In the genomic region with DNA sequence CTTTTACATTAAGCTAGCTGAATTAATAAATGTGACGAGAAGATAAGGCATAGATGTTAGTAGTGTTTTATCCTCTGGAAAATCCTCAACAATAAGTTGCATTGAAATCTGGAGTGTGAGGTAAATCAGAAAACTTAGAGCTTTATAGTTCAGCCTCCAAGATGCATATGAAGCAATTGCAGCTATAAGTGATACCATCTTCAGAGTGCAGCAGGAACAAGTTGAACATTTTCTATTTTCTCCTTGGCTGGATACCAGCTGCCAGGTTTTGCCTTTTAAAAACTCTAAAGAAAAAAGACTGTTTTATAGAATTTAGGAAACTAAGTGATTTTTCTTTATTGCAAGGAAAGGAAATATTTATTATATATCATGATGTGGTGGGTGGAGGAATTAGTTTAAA, we compare ENCODE assay signal across 24 mouse cellular contexts.
DNase-seq lines count a peak whose midpoint lies in the region; ATAC-seq lines count a peak whose summit lies in the region.
"Had no signal": no experiment of that assay in that cellular context is flagged by ENCODE, and none has a peak within 500 bp of the region (broad histone marks: within the 10 kb centered on the region; RNA-seq: fewer than 3 reads in every experiment).

No protein-coding gene starts in this region.

- 96% methylated on average over 1 of the region's 1 CpGs for WGBS in hindbrain, embryonic 16.5 days

- H3K9ac ChIP-seq in hindbrain, embryonic 16.5 days (ENCODE audit: low read depth, low read length): no peak overlapping the region
- H3K9ac ChIP-seq: embryonic facial prominence, embryonic 12.5 days; embryonic facial prominence, embryonic 15.5 days; forebrain, postnatal 0 days; hindbrain, embryonic 12.5 days; hindbrain, embryonic 15.5 days had no signal

- H3K9me3 ChIP-seq in hindbrain, embryonic 16.5 days (ENCODE audit: control insufficient read depth, low read length): no peaks in the 10 kb centered on the region
- H3K9me3 ChIP-seq: embryonic facial prominence, embryonic 12.5 days; embryonic facial prominence, embryonic 15.5 days; hindbrain, embryonic 12.5 days; hindbrain, embryonic 15.5 days had no signal

- H3K27ac ChIP-seq in hindbrain, embryonic 16.5 days (ENCODE audit: low read depth, low read length): no peak overlapping the region
- H3K27ac ChIP-seq: embryonic facial prominence, embryonic 12.5 days; embryonic facial prominence, embryonic 15.5 days; gastrocnemius, adult 2 months; hindbrain, embryonic 12.5 days; hindbrain, embryonic 15.5 days had no signal

- H3K4me2 ChIP-seq in hindbrain, embryonic 16.5 days (ENCODE audit: low read length): no peak overlapping the region
- H3K4me2 ChIP-seq: embryonic facial prominence, embryonic 12.5 days; embryonic facial prominence, embryonic 15.5 days; heart, embryonic 11.5 days; hindbrain, embryonic 12.5 days; hindbrain, embryonic 15.5 days had no signal

- H3K36me3 ChIP-seq in hindbrain, embryonic 16.5 days (ENCODE audit: control insufficient read depth, insufficient read depth, low read length): no peaks in the 10 kb centered on the region
- H3K36me3 ChIP-seq: embryonic facial prominence, embryonic 12.5 days; embryonic facial prominence, embryonic 15.5 days; hindbrain, embryonic 12.5 days; hindbrain, embryonic 15.5 days had no signal

- no peaks in the 10 kb centered on the region for H3K27me3 ChIP-seq in hindbrain, embryonic 16.5 days (replicated peaks; ENCODE audit: control insufficient read depth, insufficient read depth, low read length)
- H3K27me3 ChIP-seq: embryonic facial prominence, embryonic 12.5 days; embryonic facial prominence, embryonic 15.5 days; hindbrain, embryonic 12.5 days; hindbrain, embryonic 15.5 days had no signal

- no peaks in the 10 kb centered on the region for H3K4me1 ChIP-seq in hindbrain, embryonic 16.5 days (ENCODE audit: control insufficient read depth, insufficient read depth, low read depth, low read length)
- H3K4me1 ChIP-seq: embryonic facial prominence, embryonic 12.5 days; embryonic facial prominence, embryonic 15.5 days; hindbrain, embryonic 12.5 days; hindbrain, embryonic 15.5 days had no signal

- no peak for DNase-seq in frontal cortex, postnatal 25 days (ENCODE audit: low spot score in 2 of 2)
- peak; percentile 24 for DNase-seq in left cerebral cortex, adult 11 months (ENCODE audit: low spot score)
- DNase-seq in left cerebral cortex, adult 8-10 months (ENCODE audit: low spot score in 2 of 2): no peak
- peak; percentile 2 to 43 for DNase-seq in right cerebral cortex, postnatal 36 days (ENCODE audit: low spot score in 2 of 2)
- DNase-seq in right cerebral cortex, postnatal 25 days: no peak
- peak; percentile 64 for DNase-seq in telencephalon, adult 2 months (ENCODE audit: low read depth, low spot score)
- DNase-seq: adrenal gland, adult 8-10 months; adrenal gland, postnatal 25 days; cerebellum, adult 2 months; cerebellum, adult 9-11 months; cerebellum, postnatal 25 days; forebrain, postnatal 0 days; gastrocnemius, adult 2 months; gastrocnemius, postnatal 14 days; heart, adult 11 months had no signal

- H3K4me3 ChIP-seq in hindbrain, embryonic 16.5 days (ENCODE audit: low read length): no peak overlapping the region
- H3K4me3 ChIP-seq: embryonic facial prominence, embryonic 12.5 days; embryonic facial prominence, embryonic 15.5 days; gastrocnemius, adult 2 months; hindbrain, embryonic 12.5 days; hindbrain, embryonic 15.5 days had no signal

- ATAC-seq in frontal cortex, adult (ENCODE audit: low TSS enrichment): peak; percentile 94
- no peak for ATAC-seq in hindbrain, embryonic 16.5 days
- ATAC-seq: activated CD4-positive, CD25-positive, alpha-beta regulatory T cell, adult 4 months; forebrain, embryonic 14.5 days; forebrain, postnatal 0 days had no signal

Comparison
In these comparisons a context has a peak if more than half of its experiments do, and no peak if none do; other contexts are left out.
1. DNase-seq: peak in left cerebral cortex, adult 11 months (single experiment), right cerebral cortex, postnatal 36 days (2 of 2) and telencephalon, adult 2 months (single experiment); none in frontal cortex, postnatal 25 days (0 of 2), left cerebral cortex, adult 8-10 months (0 of 2) and right cerebral cortex, postnatal 25 days (single experiment).